Mouse (Mus musculus) hindbrain, embryonic 15.5 days (tissue): ENCODE measurements around the gene Mob4. TPM values are rescaled to one million over a fixed set of nuclear protein-coding genes. Genes with fewer than 3 reads are reported as not detected.

Source experiments
- ATAC-seq: fragments of 200-750 bp; cut with Nextera tagmentation; 2 replicates; pipeline ENCODE4 v1.8.0; 2017; ENCODE audit warnings: low read depth, moderate number of reproducible peaks, moderate TSS enrichment; ENCODE audit not compliant: low FRiP score
- H3K27ac ChIP-seq: fragments of 300-500 bp; sonication (generic); replicated peaks from 2 replicates; pipeline ENCODE4 v1.5.1; 2015; ENCODE audit warnings: mild to moderate bottlenecking, inconsistent platforms
- H3K27me3 ChIP-seq: fragments of 300-500 bp; sonication (generic); 2 replicates; pipeline ENCODE4 v1.6.1; 2015; ENCODE audit warnings: control low read depth, inconsistent platforms
- H3K36me3 ChIP-seq: fragments of 300-500 bp; sonication (generic); 2 replicates; pipeline ENCODE4 v1.6.1; 2015; ENCODE audit warnings: control low read depth, inconsistent platforms
- H3K4me1 ChIP-seq: fragments of 300-500 bp; sonication (generic); replicated peaks from 2 replicates; pipeline ENCODE4 v1.6.1; 2015; ENCODE audit warnings: control low read depth, inconsistent platforms
- H3K4me2 ChIP-seq: fragments of 300-500 bp; sonication (generic); 2 replicates; pipeline ENCODE4 v1.6.1; 2015; ENCODE audit warnings: moderate library complexity, mild to moderate bottlenecking, inconsistent platforms
- H3K4me3 ChIP-seq: fragments of 300-500 bp; sonication (generic); 2 replicates; pipeline ENCODE4 v1.5.1; 2015; ENCODE audit warnings: mild to moderate bottlenecking, inconsistent platforms
- H3K9ac ChIP-seq: fragments of 300-500 bp; sonication (generic); 2 replicates; pipeline ENCODE4 v1.6.1; 2015; ENCODE audit warnings: inconsistent platforms
- H3K9me3 ChIP-seq: fragments of 300-500 bp; sonication (generic); 2 replicates; pipeline ENCODE4 v1.6.1; 2016; ENCODE audit warnings: control low read depth, inconsistent platforms
- WGBS: fragments of 180-500 bp; shearing (Covaris S2); methylation state at CpG from one replicate; pipeline ENCODE4 v1.1.7; 2015; 5-methylcytosine and 5-hydroxymethylcytosine counted together
- polyA plus RNA-seq: library from polyadenylated mRNA; unstranded; fragments of >200 nt; fragmentation: Nextera tagmentation; extraction: Ambion mirVana; gene quantifications from 2 replicates; pipeline ENCODE4 v1.2.1, GENCODE M21; 2015

Mob4 gene
- polyA plus RNA-seq, 1 experiment from 2014 or later = 156 TPM

- no peaks in the 10 kb centered on the region for H3K9me3 ChIP-seq
- H3K9ac ChIP-seq = no peak overlapping the region
- peaks cover 18% of the 10 kb centered on the region for H3K4me1 ChIP-seq
- no peaks in the 10 kb centered on the region for H3K36me3 ChIP-seq
- ATAC-seq = 0 out of 2 replicates have a peak, but pooled peaks have one; percentile 32
- no peak overlapping the region for H3K4me2 ChIP-seq
- WGBS = 29% methylated on average over 2 of the region's 2 CpGs
- 0 out of 2 replicates have a peak overlapping the region, but pooled peaks have one; percentile 17 for H3K27ac ChIP-seq
- H3K27me3 ChIP-seq = no peaks in the 10 kb centered on the region
- no peak overlapping the region for H3K4me3 ChIP-seq
These were observed 62.3 kb downstream of the Mob4 start for GRCm38 (mm10) chr1:55193316-55193715.

DNA sequence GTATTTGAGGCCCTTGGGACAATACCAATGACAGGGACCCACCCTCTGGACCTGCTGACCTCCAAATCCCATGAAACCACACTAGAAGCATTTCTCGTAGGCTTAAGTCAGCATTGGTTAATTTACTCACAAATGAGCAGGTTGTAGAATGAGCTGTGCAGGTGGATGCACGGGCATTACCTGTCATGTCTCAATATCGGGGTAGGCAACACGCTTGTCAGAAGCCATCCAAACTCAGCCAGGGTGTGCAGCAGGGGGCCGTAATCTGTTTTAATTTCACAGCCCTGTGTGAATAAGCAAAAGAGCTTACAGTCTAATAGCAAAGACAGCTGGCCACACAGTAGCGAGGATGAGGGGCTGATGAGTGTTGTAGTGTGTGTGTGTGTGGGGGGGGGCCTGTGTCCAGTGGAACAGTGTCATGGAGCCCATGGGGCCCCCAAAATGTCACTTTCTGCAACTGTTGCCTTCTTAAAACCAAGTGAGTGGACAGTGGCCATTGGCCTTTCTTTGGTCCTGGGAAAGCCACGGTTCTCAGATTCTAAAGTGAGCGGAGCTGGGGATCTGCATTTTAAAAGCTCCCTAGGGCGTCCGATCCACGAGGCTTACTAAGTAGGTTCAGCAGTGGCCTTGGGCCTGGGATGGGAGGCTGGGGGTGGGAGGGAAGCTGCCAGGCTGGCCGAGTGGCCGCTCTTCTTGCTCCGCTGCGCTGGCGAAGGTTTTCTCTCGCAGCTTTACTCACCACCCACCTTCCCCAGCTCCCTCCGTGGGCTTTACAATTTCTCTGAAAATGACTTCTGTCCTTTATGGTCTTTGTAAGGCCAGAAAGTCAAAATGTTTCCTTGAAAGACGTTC is 63.3 kb downstream of the Mob4 start:
- Histone ChIP-seq H3K36me3 (no peaks in the 10 kb centered on the region), H3K9ac (no peak overlapping the region), H3K4me1 (peaks cover 18% of the 10 kb centered on the region), H3K4me3 (no peak overlapping the region), H3K4me2 (peak overlapping the region; percentile 37), H3K9me3 (no peaks in the 10 kb centered on the region), H3K27ac (no peak overlapping the region), H3K27me3 (no peaks in the 10 kb centered on the region)
- WGBS = 31% methylated on average over 19 of the region's 19 CpGs
- ATAC-seq = peak; percentile 16; the same call in 1 of the 2 replicates

DNA sequence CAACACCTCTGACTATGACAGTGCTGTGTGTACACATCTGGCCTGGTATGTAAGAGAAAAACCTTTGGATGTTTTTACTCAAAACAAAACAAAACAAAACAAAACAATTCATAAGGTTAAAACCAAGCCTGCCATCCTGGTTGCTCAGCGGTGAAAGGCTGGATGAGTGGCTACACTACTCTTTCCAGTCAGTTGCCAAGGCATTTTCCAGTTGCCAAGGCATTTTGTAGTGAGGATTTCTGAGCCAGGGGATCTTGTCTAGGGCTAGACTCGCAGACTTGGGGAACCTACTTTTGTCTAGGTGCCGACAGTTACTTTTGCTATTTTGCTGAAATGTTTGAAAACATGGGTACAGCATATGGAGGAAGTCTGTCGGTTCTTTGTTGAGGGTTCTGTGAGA is 64.0 kb downstream of the Mob4 start:
- H3K4me2 ChIP-seq = no peak overlapping the region
- H3K9ac ChIP-seq = no peak overlapping the region
- no peaks in the 10 kb centered on the region for H3K9me3 ChIP-seq
- H3K27me3 ChIP-seq = no peaks in the 10 kb centered on the region
- no peaks in the 10 kb centered on the region for H3K36me3 ChIP-seq
- H3K4me1 ChIP-seq = peaks cover 18% of the 10 kb centered on the region
- 51% methylated on average over 4 of the region's 4 CpGs for WGBS
- no peak overlapping the region for H3K4me3 ChIP-seq
- no peak for ATAC-seq
- no peak overlapping the region for H3K27ac ChIP-seq

DNA sequence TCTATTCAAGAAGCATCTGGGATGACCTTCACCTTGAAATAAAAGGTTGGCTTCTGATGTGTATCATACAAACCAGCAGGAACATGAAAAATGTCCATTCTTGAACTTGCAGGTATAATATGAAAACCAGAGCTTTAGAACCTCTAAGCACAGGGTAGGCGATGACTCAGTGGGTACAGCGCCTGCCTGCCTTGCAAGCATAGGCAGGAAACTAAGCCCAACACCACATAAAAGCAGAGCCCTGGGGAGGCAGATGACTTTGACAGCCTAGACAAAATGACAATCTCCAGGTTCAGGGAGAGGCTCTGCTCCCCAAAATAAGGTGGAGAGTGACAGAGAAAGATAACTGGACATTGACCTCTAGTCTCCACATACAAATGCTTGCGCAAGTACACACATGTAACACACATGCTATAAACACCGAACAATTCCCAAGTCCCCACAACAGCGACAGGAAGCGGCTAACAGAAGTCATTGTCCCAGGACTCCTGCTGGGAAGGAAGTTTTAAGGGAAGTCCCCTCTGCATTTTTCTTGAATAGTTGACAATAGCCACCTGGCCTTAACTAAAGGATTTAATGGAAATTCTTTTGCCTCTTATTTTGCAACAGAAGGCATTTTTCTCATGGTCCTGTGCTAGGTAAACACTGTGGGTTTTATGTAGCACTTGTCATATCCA is 65.4 kb downstream of the Mob4 start:
- peaks cover 18% of the 10 kb centered on the region for H3K4me1 ChIP-seq
- H3K27me3 ChIP-seq = no peaks in the 10 kb centered on the region
- WGBS = 53% methylated on average over 6 of the region's 6 CpGs
- no peak overlapping the region for H3K27ac ChIP-seq
- no peak overlapping the region for H3K4me2 ChIP-seq
- no peak overlapping the region for H3K4me3 ChIP-seq
- H3K9me3 ChIP-seq = no peaks in the 10 kb centered on the region
- no peak overlapping the region for H3K9ac ChIP-seq
- no peak for ATAC-seq
- H3K36me3 ChIP-seq = no peaks in the 10 kb centered on the region

- H3K4me2 ChIP-seq = no peak overlapping the region
- H3K27me3 ChIP-seq = no peaks in the 10 kb centered on the region
- H3K36me3 ChIP-seq = no peaks in the 10 kb centered on the region
- no peak overlapping the region for H3K4me3 ChIP-seq
- WGBS = 13% methylated on average over 3 of the region's 3 CpGs
- no peak overlapping the region for H3K27ac ChIP-seq
- H3K9ac ChIP-seq = no peak overlapping the region
- H3K4me1 ChIP-seq = peaks cover 17% of the 10 kb centered on the region
- H3K9me3 ChIP-seq = no peaks in the 10 kb centered on the region
- ATAC-seq = no peak
These were observed 67.7 kb downstream of the Mob4 start for GRCm38 (mm10) chr1:55198719-55199118.

GRCm38 (mm10) chr1:55201850-55202752 is 71.1 kb downstream of the Mob4 start:
- H3K36me3 ChIP-seq = no peaks in the 10 kb centered on the region
- H3K9me3 ChIP-seq = no peaks in the 10 kb centered on the region
- WGBS = 54% methylated on average over 18 of the region's 18 CpGs
- peak overlapping the region; percentile 42 for H3K27ac ChIP-seq
- H3K4me1 ChIP-seq = peaks cover 6% of the 10 kb centered on the region; the same call in 1 of the 2 replicates
- H3K4me2 ChIP-seq = no peak overlapping the region
- H3K4me3 ChIP-seq = no peak overlapping the region
- no peak overlapping the region for H3K9ac ChIP-seq
- no peaks in the 10 kb centered on the region for H3K27me3 ChIP-seq
- peak; percentile 50; the same call in 1 of the 2 replicates for ATAC-seq

Other genes starting within 250 kb of the Mob4 start
- 19.8 and 21.1 TPM in 2 replicates for gene Ankrd44, start 204.8 kb upstream of the Mob4 start, polyA plus RNA-seq
- gene Sf3b1, start 103.8 kb upstream of the Mob4 start, polyA plus RNA-seq = 257 and 272 TPM in 2 replicates
- 29.2 and 30.1 TPM in 2 replicates for gene Coq10b, start 78.5 kb upstream of the Mob4 start, polyA plus RNA-seq
- gene Hspe1, start 43.1 kb upstream of the Mob4 start, polyA plus RNA-seq = 240 and 257 TPM in 2 replicates
- gene Hspd1, start 43.0 kb upstream of the Mob4 start, polyA plus RNA-seq = 272 and 273 TPM in 2 replicates
- gene Rftn2, start 95.6 kb downstream of the Mob4 start, polyA plus RNA-seq = 11.0 and 11.8 TPM in 2 replicates
- 3.4 TPM in 2 replicates for gene Mars2, start 105.9 kb downstream of the Mob4 start, polyA plus RNA-seq
- gene Boll, start 232.2 kb downstream of the Mob4 start, polyA plus RNA-seq = 0.22 TPM in 1 of 2 replicates, not detected in the other